Mouse (Mus musculus): ENCODE measurements around the gene Tnrc6a. TPM values are rescaled to one million over a fixed set of nuclear protein-coding genes. Genes with fewer than 3 reads are reported as not detected.

Tnrc6a gene
- polyA plus RNA-seq, 1 experiment: 41.9 TPM

GRCm38 (mm10) chr7:123214365-123215075 is 90.8 kb downstream of the Tnrc6a start, which contains the start of gene Slc5a11:
TSS of gene Slc5a11 (plus strand) at chr7:123214780.
- TF ChIP-seq POLR2A (IDR thresholded peaks at IDR 0.05; ENCODE audit: borderline replicate concordance, control insufficient read depth, low read depth, low read length) (no peak), CTCF (IDR thresholded peaks at IDR 0.05; ENCODE audit: control insufficient read depth, insufficient read depth, low read length) (no peak)
- H3K4me1 ChIP-seq (ENCODE audit: control insufficient read depth, insufficient read depth, low read length): no peaks in the 10 kb centered on the region
- 74% methylated on average over 6 of the region's 8 CpGs for WGBS
- no peak within 1 kb of the TSS for H3K4me3 ChIP-seq (replicated peaks; ENCODE audit: control insufficient read depth, low read depth, low read length)
- no peak within 1 kb of the TSS for H3K27ac ChIP-seq (ENCODE audit: control insufficient read depth, insufficient read depth, low read depth, low read length, poor library complexity)

GRCm38 (mm10) chr7:123215138-123215537 is 91.5 kb downstream of the Tnrc6a start:
- 88% methylated on average over 2 of the region's 2 CpGs for WGBS
- TF ChIP-seq POLR2A (IDR thresholded peaks at IDR 0.05; ENCODE audit: borderline replicate concordance, control insufficient read depth, low read depth, low read length) (no peak), CTCF (IDR thresholded peaks at IDR 0.05; ENCODE audit: control insufficient read depth, insufficient read depth, low read length) (no peak)
- H3K4me3 ChIP-seq (replicated peaks; ENCODE audit: control insufficient read depth, low read depth, low read length): no peak overlapping the region

GRCm38 (mm10) chr7:123217448-123218354 is 94.0 kb downstream of the Tnrc6a start:
- no peaks in the 10 kb centered on the region for H3K4me1 ChIP-seq (ENCODE audit: control insufficient read depth, insufficient read depth, low read length)
- H3K4me3 ChIP-seq (replicated peaks; ENCODE audit: control insufficient read depth, low read depth, low read length): no peak overlapping the region
- WGBS: 56% methylated on average over 7 of the region's 7 CpGs
- TF ChIP-seq CTCF (IDR thresholded peaks at IDR 0.05; ENCODE audit: control insufficient read depth, insufficient read depth, low read length): no peak
- TF ChIP-seq POLR2A (IDR thresholded peaks at IDR 0.05; ENCODE audit: borderline replicate concordance, control insufficient read depth, low read depth, low read length): no peak
- no peak overlapping the region for H3K27ac ChIP-seq (ENCODE audit: control insufficient read depth, insufficient read depth, low read depth, low read length, poor library complexity)

More at GRCm38 (mm10) chr7:123215138-123215537, 91.5 kb downstream of the Tnrc6a start:
- no peak overlapping the region for H3K27ac ChIP-seq (ENCODE audit: control insufficient read depth, insufficient read depth, low read depth, low read length, poor library complexity)
- H3K4me1 ChIP-seq (ENCODE audit: control insufficient read depth, insufficient read depth, low read length): no peaks in the 10 kb centered on the region

- Histone ChIP-seq H3K4me1 (ENCODE audit: control insufficient read depth, insufficient read depth, low read length) (no peaks in the 10 kb centered on the region), H3K27ac (ENCODE audit: control insufficient read depth, insufficient read depth, low read depth, low read length, poor library complexity) (no peak overlapping the region), H3K4me3 (replicated peaks; ENCODE audit: control insufficient read depth, low read depth, low read length) (no peak overlapping the region)
- TF ChIP-seq CTCF (IDR thresholded peaks at IDR 0.05; ENCODE audit: control insufficient read depth, insufficient read depth, low read length) (no peak), POLR2A (IDR thresholded peaks at IDR 0.05; ENCODE audit: borderline replicate concordance, control insufficient read depth, low read depth, low read length) (no peak)
- WGBS: 61% methylated on average over 6 of the region's 6 CpGs
Measured at GRCm38 (mm10) chr7:123218620-123219019, 94.9 kb downstream of the Tnrc6a start.

- TF ChIP-seq POLR2A (IDR thresholded peaks at IDR 0.05; ENCODE audit: borderline replicate concordance, control insufficient read depth, low read depth, low read length) (no peak), CTCF (IDR thresholded peaks at IDR 0.05; ENCODE audit: control insufficient read depth, insufficient read depth, low read length) (no peak)
- H3K4me1 ChIP-seq (ENCODE audit: control insufficient read depth, insufficient read depth, low read length): no peaks in the 10 kb centered on the region
- no peak overlapping the region for H3K4me3 ChIP-seq (replicated peaks; ENCODE audit: control insufficient read depth, low read depth, low read length)
- 78% methylated on average over 13 of the region's 13 CpGs for WGBS
- no peak overlapping the region for H3K27ac ChIP-seq (ENCODE audit: control insufficient read depth, insufficient read depth, low read depth, low read length, poor library complexity)
Measured at GRCm38 (mm10) chr7:123219781-123220632, 96.3 kb downstream of the Tnrc6a start.

- WGBS: 82% methylated on average over 2 of the region's 2 CpGs
- Histone ChIP-seq H3K4me1 (ENCODE audit: control insufficient read depth, insufficient read depth, low read length) (no peaks in the 10 kb centered on the region), H3K27ac (ENCODE audit: control insufficient read depth, insufficient read depth, low read depth, low read length, poor library complexity) (no peak overlapping the region), H3K4me3 (replicated peaks; ENCODE audit: control insufficient read depth, low read depth, low read length) (no peak overlapping the region)
- TF ChIP-seq CTCF (IDR thresholded peaks at IDR 0.05; ENCODE audit: control insufficient read depth, insufficient read depth, low read length) (no peak), POLR2A (IDR thresholded peaks at IDR 0.05; ENCODE audit: borderline replicate concordance, control insufficient read depth, low read depth, low read length) (no peak)
Measured at GRCm38 (mm10) chr7:123220633-123220942, 96.9 kb downstream of the Tnrc6a start.

GRCm38 (mm10) chr7:123224076-123224475 is 100.4 kb downstream of the Tnrc6a start:
- TF ChIP-seq POLR2A (IDR thresholded peaks at IDR 0.05; ENCODE audit: borderline replicate concordance, control insufficient read depth, low read depth, low read length) (no peak), CTCF (IDR thresholded peaks at IDR 0.05; ENCODE audit: control insufficient read depth, insufficient read depth, low read length) (no peak)
- Histone ChIP-seq H3K27ac (ENCODE audit: control insufficient read depth, insufficient read depth, low read depth, low read length, poor library complexity) (no peak overlapping the region), H3K4me1 (ENCODE audit: control insufficient read depth, insufficient read depth, low read length) (no peaks in the 10 kb centered on the region; the same call in 1 of the 2 replicates), H3K4me3 (replicated peaks; ENCODE audit: control insufficient read depth, low read depth, low read length) (no peak overlapping the region)
- WGBS: 84% methylated on average over 9 of the region's 9 CpGs
